Mouse (Mus musculus) frontal cortex, adult 2 months (tissue): Measurements from ENCODE around the gene Ddx23. TPM values are rescaled to one million over a fixed set of nuclear protein-coding genes. Genes with fewer than 3 reads are reported as not detected.

ENCODE experiments used
- DNase-seq, 2 experiments: peaks; one replicate each; pipeline ENCODE4 v3.0.0; 2022; ENCODE audit warnings: low spot score in 1 of 2; ENCODE audit errors: extremely low spot score in 1 of 2
- polyA plus RNA-seq: library from polyadenylated mRNA; depleted of rRNA; stranded (reverse); fragments of >200 nt; gene quantifications from 2 replicates; pipeline ENCODE4 v1.2.3, GENCODE M21; 2012; rRNA removed

Ddx23 gene
- 56.2 and 63.3 TPM in 2 replicates for polyA plus RNA-seq

- peak; percentile 95 to 98 for DNase-seq
These were observed at the start of gene Ddx23 for GRCm38 (mm10) chr15:98662567-98663545. Gene Ddx23 (minus strand): TSS chr15:98662894.

- DNase-seq, result peak in 1 of 2 experiments; percentile 82
These were observed 47.7 kb upstream of the Ddx23 start for GRCm38 (mm10) chr15:98710442-98710841.

GRCm38 (mm10) chr15:98707766-98708372 is 45.2 kb upstream of the Ddx23 start, which contains the start of gene Ccdc65:
Gene Ccdc65 (plus strand): TSS chr15:98708207.
- DNase-seq, result peak; percentile 77 to 96

- no peak for DNase-seq
These were observed 41.6 kb upstream of the Ddx23 start for GRCm38 (mm10) chr15:98704312-98704711.

- peak; percentile 84 to 96 for DNase-seq
These were observed 36.8 kb upstream of the Ddx23 start for GRCm38 (mm10) chr15:98699190-98700105.

GRCm38 (mm10) chr15:98696216-98696615 is 33.5 kb upstream of the Ddx23 start:
- DNase-seq, result no peak

- no peak for DNase-seq
These were observed 33.0 kb upstream of the Ddx23 start for GRCm38 (mm10) chr15:98695726-98696125.

GRCm38 (mm10) chr15:98692171-98692715 is 29.5 kb upstream of the Ddx23 start:
- DNase-seq, result no peak

- peak in 1 of 2 experiments; percentile 59 for DNase-seq
These were observed 28.9 kb upstream of the Ddx23 start for GRCm38 (mm10) chr15:98691486-98692147.

- no peak for DNase-seq
These were observed 27.0 kb upstream of the Ddx23 start for GRCm38 (mm10) chr15:98689682-98690081.

GRCm38 (mm10) chr15:98685926-98686325 is 23.2 kb upstream of the Ddx23 start:
- DNase-seq, result no peak

GRCm38 (mm10) chr15:98683746-98684145 is 21.1 kb upstream of the Ddx23 start:
- no peak for DNase-seq

GRCm38 (mm10) chr15:98683177-98683576 is 20.5 kb upstream of the Ddx23 start:
- DNase-seq, result no peak

- DNase-seq, result no peak
These were observed 18.9 kb upstream of the Ddx23 start for GRCm38 (mm10) chr15:98681633-98682032.

- peak in 1 of 2 experiments; percentile 36 for DNase-seq
These were observed 18.0 kb upstream of the Ddx23 start for GRCm38 (mm10) chr15:98680660-98681059.

- DNase-seq, result no peak
These were observed 15.3 kb upstream of the Ddx23 start for GRCm38 (mm10) chr15:98677977-98678376.

GRCm38 (mm10) chr15:98676940-98677728 is 14.4 kb upstream of the Ddx23 start, which contains the start of gene Rnd1:
Gene Rnd1 (minus strand): TSS chr15:98677461.
- peak; percentile 85 to 94 for DNase-seq

- peak in 1 of 2 experiments; percentile 35 for DNase-seq
These were observed 13.8 kb upstream of the Ddx23 start for GRCm38 (mm10) chr15:98676471-98676870.
